Mouse (Mus musculus): ENCODE data around the gene 6030468B19Rik. TPM values are rescaled to one million over a fixed set of nuclear protein-coding genes. Genes with fewer than 3 reads are reported as not detected.
"Not testable (repeated sequence)": the region's sequence is repeated elsewhere in the genome, so short reads cannot be mapped to it uniquely, and the experiment has no call there.

The 6030468B19Rik gene
- total RNA-seq, 1 experiment, result not detected

DNA sequence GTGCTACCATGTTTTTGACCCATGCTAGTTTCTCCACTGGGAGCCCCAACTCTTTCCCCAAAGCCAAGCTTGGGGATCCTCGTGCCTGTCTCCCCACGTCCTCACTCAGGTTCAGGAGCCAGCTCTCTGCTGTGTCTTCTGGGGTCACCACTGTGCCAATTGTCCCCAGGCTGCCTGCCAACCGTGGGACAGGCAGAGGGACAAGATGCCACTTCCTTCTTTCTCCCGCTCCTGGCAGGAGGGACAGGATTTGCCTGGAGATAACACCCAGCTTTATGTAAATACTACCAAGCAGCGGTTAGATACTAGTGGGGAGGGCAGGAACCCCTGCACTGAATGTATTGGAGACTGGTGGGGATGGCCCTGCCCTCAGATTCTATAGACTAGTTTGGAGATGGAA is 16.4 kb downstream of the 6030468B19Rik start:
- TF ChIP-seq ZNF384 (IDR thresholded peaks at IDR 0.05; ENCODE audit: low read depth, low read length) (no peak), MAFK (IDR thresholded peaks at IDR 0.05; ENCODE audit: insufficient read depth, low read depth, low read length) (no peak)
- H3K27ac ChIP-seq (ENCODE audit: insufficient read depth, low read depth, low read length, poor library complexity, severe bottlenecking), result no peak overlapping the region
- no peak overlapping the region for H3K9ac ChIP-seq (ENCODE audit: insufficient read depth, low read depth, low read length, poor library complexity, severe bottlenecking)
- no peak overlapping the region for H3K4me3 ChIP-seq (ENCODE audit: insufficient read depth in 1 of 2, low read depth in 1 of 2, low read length in 2 of 2, poor library complexity in 1 of 2, severe bottlenecking in 1 of 2)
- H3K9me3 ChIP-seq (ENCODE audit: control insufficient read depth, insufficient read depth, low read depth, low read length), result no peaks in the 10 kb centered on the region
- peaks cover 44% of the 10 kb centered on the region for H3K36me3 ChIP-seq (ENCODE audit: control insufficient read depth, insufficient read depth, low read length, poor library complexity, severe bottlenecking)
- peaks cover 5 to 9% of the 10 kb centered on the region in 2 experiments; a peak in 3 of 4 replicates for H3K4me1 ChIP-seq (ENCODE audit: control insufficient read depth in 2 of 2, insufficient read depth in 2 of 2, low read length in 2 of 2, poor library complexity in 1 of 2)
- in situ Hi-C loops (cut with MboI; ENCODE audit: low sequenced_read_pairs in 2 of 2, unreplicated experiment in 2 of 2), result loop anchor here in 1 of 2 experiments (25.0 kb wide), 1 partner anchor 427 kb away; no protein-coding TSS in a partner anchor
- DNase-seq (ENCODE audit: low read depth, low spot score), result no peak

DNA sequence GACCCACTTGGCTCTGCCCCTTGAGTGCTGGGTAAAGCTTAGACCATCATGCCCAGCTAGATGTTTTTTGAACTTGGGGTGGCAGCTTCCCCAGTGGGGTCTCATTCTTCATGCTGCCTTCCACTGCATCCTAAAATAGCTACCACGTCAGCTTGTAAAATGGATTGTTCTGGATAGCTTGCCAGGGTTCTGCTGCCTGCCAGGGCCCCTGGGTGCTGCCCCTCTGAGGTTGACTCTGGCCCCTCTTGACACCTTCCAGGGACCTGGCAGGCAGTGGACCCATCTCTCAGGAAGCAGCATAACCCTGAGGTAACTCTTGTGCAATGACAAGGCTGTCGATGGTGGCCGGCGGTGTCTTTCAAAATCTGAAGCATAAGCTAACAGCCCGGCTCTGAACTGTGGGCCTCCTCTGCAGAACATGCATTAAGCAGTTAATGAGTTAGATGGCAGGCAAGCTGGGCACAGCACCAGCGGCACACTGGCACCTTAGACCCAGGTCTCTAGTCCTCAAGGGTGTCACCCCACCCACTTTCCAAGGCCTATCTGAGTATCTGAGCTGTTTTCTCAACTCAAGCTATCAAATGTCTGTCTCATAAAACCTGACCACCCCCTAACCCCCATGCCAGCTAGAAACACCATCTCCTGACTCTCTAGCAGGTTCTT is 17.4 kb downstream of the 6030468B19Rik start:
- in situ Hi-C loops (cut with MboI; ENCODE audit: low sequenced_read_pairs in 2 of 2, unreplicated experiment in 2 of 2), result loop anchor here in 1 of 2 experiments (25.0 kb wide), 1 partner anchor 428 kb away; no protein-coding TSS in a partner anchor
- Histone ChIP-seq H3K9me3 (ENCODE audit: control insufficient read depth, insufficient read depth, low read depth, low read length) (no peaks in the 10 kb centered on the region), H3K27ac (ENCODE audit: insufficient read depth, low read depth, low read length, poor library complexity, severe bottlenecking) (no peak overlapping the region), H3K9ac (ENCODE audit: insufficient read depth, low read depth, low read length, poor library complexity, severe bottlenecking) (no peak overlapping the region), H3K4me3 (ENCODE audit: insufficient read depth in 1 of 2, low read depth in 1 of 2, low read length in 2 of 2, poor library complexity in 1 of 2, severe bottlenecking in 1 of 2) (no peak overlapping the region), H3K4me1 (ENCODE audit: control insufficient read depth in 2 of 2, insufficient read depth in 2 of 2, low read length in 2 of 2, poor library complexity in 1 of 2) (peaks cover 5 to 10% of the 10 kb centered on the region in 2 experiments; a peak in 3 of 4 replicates), H3K36me3 (ENCODE audit: control insufficient read depth, insufficient read depth, low read length, poor library complexity, severe bottlenecking) (peaks cover 48% of the 10 kb centered on the region)
- DNase-seq (ENCODE audit: low read depth, low spot score), result no peak
- no peak for TF ChIP-seq ZNF384 (IDR thresholded peaks at IDR 0.05; ENCODE audit: low read depth, low read length)
- TF ChIP-seq ZC3H11A (IDR thresholded peaks at IDR 0.05; ENCODE audit: borderline replicate concordance, low read depth, low read length), result no peak
- no peak for TF ChIP-seq MAFK (IDR thresholded peaks at IDR 0.05; ENCODE audit: insufficient read depth, low read depth, low read length)
- no peak for TF ChIP-seq HCFC1 (IDR thresholded peaks at IDR 0.05; ENCODE audit: borderline replicate concordance, insufficient read depth, low read length)
- TF ChIP-seq CHD2 (IDR thresholded peaks at IDR 0.05; ENCODE audit: low read depth, low read length), result no peak

DNA sequence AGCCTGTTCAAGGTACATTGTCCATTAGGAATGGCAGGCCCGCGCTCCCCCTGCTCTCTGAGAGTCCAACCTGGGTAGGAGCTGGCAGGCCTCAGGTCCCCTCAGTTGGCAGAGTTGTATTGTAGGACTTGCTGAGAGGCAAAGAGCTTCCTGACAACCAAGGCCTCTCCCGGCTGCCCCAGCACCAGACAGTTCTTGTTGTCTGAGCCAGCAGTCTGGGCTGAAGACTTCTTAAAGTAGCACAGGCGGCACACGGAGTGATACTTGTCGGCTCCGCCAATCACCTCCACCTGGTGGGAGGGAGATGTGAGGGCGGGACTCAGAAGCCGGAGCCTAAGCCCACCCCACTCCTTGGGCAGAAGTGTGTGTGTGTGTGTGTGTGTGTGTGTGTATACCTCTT is 18.4 kb downstream of the 6030468B19Rik start:
- not testable (repeated sequence) for DNase-seq (ENCODE audit: low read depth, low spot score); H3K4me3 ChIP-seq (ENCODE audit: insufficient read depth in 1 of 2, low read depth in 1 of 2, low read length in 2 of 2, poor library complexity in 1 of 2, severe bottlenecking in 1 of 2); H3K27ac ChIP-seq (ENCODE audit: insufficient read depth, low read depth, low read length, poor library complexity, severe bottlenecking); H3K9me3 ChIP-seq (ENCODE audit: control insufficient read depth, insufficient read depth, low read depth, low read length); H3K9ac ChIP-seq (ENCODE audit: insufficient read depth, low read depth, low read length, poor library complexity, severe bottlenecking)
- H3K4me1 ChIP-seq (ENCODE audit: control insufficient read depth in 2 of 2, insufficient read depth in 2 of 2, low read length in 2 of 2, poor library complexity in 1 of 2), result peaks cover 5 to 10% of the 10 kb centered on the region in 2 experiments; a peak in 3 of 4 replicates
- in situ Hi-C loops (cut with MboI; ENCODE audit: low sequenced_read_pairs in 2 of 2, unreplicated experiment in 2 of 2), result loop anchor here in 1 of 2 experiments (25.0 kb wide), 1 partner anchor 429 kb away; no protein-coding TSS in a partner anchor
- peaks cover 56% of the 10 kb centered on the region for H3K36me3 ChIP-seq (ENCODE audit: control insufficient read depth, insufficient read depth, low read length, poor library complexity, severe bottlenecking)

DNA sequence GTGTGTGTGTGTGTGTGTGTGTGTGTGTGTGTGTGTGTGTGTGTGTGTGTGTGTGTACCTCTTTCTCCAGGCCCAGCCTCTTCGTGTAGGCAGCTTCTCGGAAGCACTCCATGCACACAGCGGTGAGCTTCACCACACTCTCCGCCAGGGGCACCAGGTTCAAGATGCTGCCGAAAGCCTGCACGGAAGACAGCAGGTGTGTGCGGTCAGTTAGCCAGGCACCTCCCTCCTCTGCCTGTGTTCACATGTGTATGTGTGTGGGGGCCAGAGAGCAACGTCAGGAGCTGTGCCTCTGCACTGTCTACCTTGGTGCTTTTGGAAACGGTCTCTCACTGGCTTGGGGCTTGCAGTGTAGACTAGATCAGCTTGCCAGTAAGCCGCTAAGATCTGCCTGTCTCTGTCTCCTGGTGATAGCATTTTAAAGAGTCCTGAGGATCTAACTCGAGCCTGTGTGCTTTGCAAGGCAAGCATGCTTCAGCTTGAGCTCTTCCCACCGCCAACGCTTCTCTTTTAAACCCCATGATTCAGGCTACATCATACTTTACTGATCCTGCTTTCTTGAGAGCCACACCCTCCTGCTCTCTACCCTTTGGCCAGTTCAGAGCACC is 19.0 kb downstream of the 6030468B19Rik start:
- no peak for DNase-seq (ENCODE audit: low read depth, low spot score)
- H3K9me3 ChIP-seq (ENCODE audit: control insufficient read depth, insufficient read depth, low read depth, low read length), result no peaks in the 10 kb centered on the region
- H3K27ac ChIP-seq (ENCODE audit: insufficient read depth, low read depth, low read length, poor library complexity, severe bottlenecking), result no peak overlapping the region
- H3K4me1 ChIP-seq (ENCODE audit: control insufficient read depth in 2 of 2, insufficient read depth in 2 of 2, low read length in 2 of 2, poor library complexity in 1 of 2), result peaks cover 0 to 10% of the 10 kb centered on the region in 2 experiments; a peak in 1 of 4 replicates
- no peak overlapping the region; the same call in 1 of the 2 replicates for H3K9ac ChIP-seq (ENCODE audit: insufficient read depth, low read depth, low read length, poor library complexity, severe bottlenecking)
- TF ChIP-seq ZC3H11A (IDR thresholded peaks at IDR 0.05; ENCODE audit: borderline replicate concordance, low read depth, low read length) (no peak), CHD2 (IDR thresholded peaks at IDR 0.05; ENCODE audit: low read depth, low read length) (no peak), HCFC1 (IDR thresholded peaks at IDR 0.05; ENCODE audit: borderline replicate concordance, insufficient read depth, low read length) (no peak), ZNF384 (IDR thresholded peaks at IDR 0.05; ENCODE audit: low read depth, low read length) (no peak), MAFK (IDR thresholded peaks at IDR 0.05; ENCODE audit: insufficient read depth, low read depth, low read length) (no peak)
- H3K36me3 ChIP-seq (ENCODE audit: control insufficient read depth, insufficient read depth, low read length, poor library complexity, severe bottlenecking), result peaks cover 62% of the 10 kb centered on the region
- no peak overlapping the region for H3K4me3 ChIP-seq (ENCODE audit: insufficient read depth in 1 of 2, low read depth in 1 of 2, low read length in 2 of 2, poor library complexity in 1 of 2, severe bottlenecking in 1 of 2)
- in situ Hi-C loops (cut with MboI; ENCODE audit: low sequenced_read_pairs in 2 of 2, unreplicated experiment in 2 of 2), result loop anchor here in 1 of 2 experiments (25.0 kb wide), 1 partner anchor 429 kb away; no protein-coding TSS in a partner anchor
